Mouse (Mus musculus) kidney, adult 2 months (tissue): ENCODE measurements around the gene Myo6. TPM values are rescaled to one million over a fixed set of nuclear protein-coding genes. Genes with fewer than 3 reads are reported as not detected.

Experiments
- DNase-seq: peaks from one replicate; pipeline ENCODE4 v3.0.0; 2021
- H3K27ac ChIP-seq: fragments of 200-500 bp; 2 replicates; pipeline ENCODE4 v1.5.1; 2012; ENCODE audit warnings: low read depth, low read length, control low read depth, inconsistent platforms; ENCODE audit not compliant: insufficient read depth
- H3K27me3 ChIP-seq: fragments of 200-500 bp; replicated peaks from 2 replicates; pipeline ENCODE4 v1.6.1; 2012; ENCODE audit warnings: mild to moderate bottlenecking, moderate library complexity, low read length, inconsistent platforms; ENCODE audit not compliant: control insufficient read depth, insufficient read depth
- H3K36me3 ChIP-seq: fragments of 200-500 bp; 2 replicates; pipeline ENCODE4 v1.6.1; 2012; ENCODE audit warnings: mild to moderate bottlenecking, moderate library complexity, low read length, inconsistent platforms; ENCODE audit not compliant: control insufficient read depth, insufficient read depth
- H3K4me1 ChIP-seq: fragments of 200-500 bp; 2 replicates; pipeline ENCODE4 v1.6.1; 2011; ENCODE audit warnings: low read length; ENCODE audit not compliant: control insufficient read depth, insufficient read depth
- H3K4me3 ChIP-seq: fragments of 200-500 bp; 2 replicates; pipeline ENCODE4 v1.5.1; 2011; ENCODE audit warnings: mild to moderate bottlenecking, low read depth, low read length, control low read depth; ENCODE audit not compliant: insufficient read depth
- CTCF ChIP-seq: fragments of 200-500 bp; conservative IDR thresholded peaks from 2 replicates; pipeline ENCODE4 v1.5.1; 2011; ENCODE audit warnings: low read depth, mild to moderate bottlenecking, control low read depth, low read length, moderate library complexity, mixed read lengths; ENCODE audit not compliant: insufficient read depth, insufficient read length
- POLR2A ChIP-seq: fragments of 200-500 bp; IDR thresholded peaks from one replicate; pipeline ENCODE4 v1.6.1; 2011; ENCODE audit warnings: low read depth, low read length, control low read depth
- WGBS: fragments of 180-500 bp; shearing (Covaris S2); methylation state at CpG from one replicate; pipeline ENCODE4 v1.1.7; 2018; 5-methylcytosine and 5-hydroxymethylcytosine counted together
- polyA plus RNA-seq: library from polyadenylated mRNA; depleted of rRNA; stranded (reverse); fragments of >200 nt; gene quantifications from 2 replicates; pipeline ENCODE4 v1.2.3, GENCODE M21; 2012

Gene Myo6
- polyA plus RNA-seq, 1 experiment, result 76.4 TPM

DNA sequence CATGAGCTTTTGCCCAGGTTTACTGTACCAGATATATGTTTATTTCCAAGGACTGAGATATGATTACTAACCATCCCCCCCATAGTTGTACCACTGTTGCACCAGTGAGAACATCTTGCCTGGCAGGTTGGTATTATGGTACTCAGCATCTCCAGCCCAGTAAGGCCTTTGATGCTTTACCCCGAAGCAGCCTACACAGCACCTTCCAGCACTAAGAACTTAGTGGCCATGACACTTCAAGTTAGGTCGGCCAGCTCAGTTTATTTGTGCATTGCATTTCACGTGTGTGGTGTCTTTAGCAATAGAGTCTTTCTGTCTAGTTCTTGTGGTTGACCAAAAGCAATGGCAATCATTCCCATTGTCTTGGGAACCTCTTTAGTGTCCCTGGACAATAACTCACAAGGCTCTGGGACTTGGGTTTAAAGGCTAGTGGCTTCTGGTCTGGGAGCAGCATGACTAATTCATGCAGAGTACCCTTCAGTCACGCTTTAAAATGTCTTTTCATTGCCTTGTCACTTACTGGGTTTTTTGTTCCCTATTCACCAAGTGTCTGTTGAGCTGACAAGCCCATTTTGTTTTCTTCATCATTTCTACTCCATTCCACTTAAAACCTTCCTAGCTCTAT lies 69.1 kb downstream of the Myo6 start:
- peaks cover 1% of the 10 kb centered on the region for H3K36me3 ChIP-seq

DNA sequence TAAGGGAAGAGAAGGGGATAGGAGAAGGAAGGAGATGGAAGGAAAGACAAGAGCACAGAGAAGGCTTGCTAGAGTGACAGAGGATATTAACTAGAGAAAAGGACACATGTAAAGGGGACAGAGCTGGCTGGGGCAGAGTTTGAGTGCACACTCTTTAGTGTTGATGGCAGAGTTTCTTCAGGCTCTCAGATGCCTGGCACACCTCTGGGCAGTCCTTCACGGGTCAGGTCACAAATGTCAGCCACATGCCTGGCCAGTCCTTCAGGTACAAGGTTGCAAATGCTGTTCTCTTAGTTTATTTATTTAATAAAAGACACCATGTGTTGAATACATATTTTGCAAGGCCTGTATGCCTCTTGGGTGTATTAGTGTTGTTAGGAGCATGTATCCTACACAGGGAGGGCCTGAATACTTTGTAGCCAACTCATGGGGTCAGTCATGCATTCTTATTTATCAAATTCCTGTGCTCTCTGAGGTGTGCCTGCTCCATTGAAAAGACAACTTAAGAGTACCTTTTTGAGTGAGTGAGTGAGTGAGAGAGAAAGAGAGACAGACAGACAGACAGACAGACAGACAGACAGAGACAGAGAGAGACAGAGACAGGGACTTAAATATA lies 72.5 kb downstream of the Myo6 start:
- peak overlapping the region; percentile 96 for H3K27ac ChIP-seq
- H3K27me3 ChIP-seq, result no peaks in the 10 kb centered on the region
- H3K36me3 ChIP-seq, result peaks cover 2% of the 10 kb centered on the region; the same call in 1 of the 2 replicates
- H3K4me3 ChIP-seq, result no peak overlapping the region
- TF ChIP-seq CTCF (no peak), POLR2A (no peak)
- DNase-seq, result peak; percentile 78
- WGBS, result 28% methylated on average over 1 of the region's 1 CpGs
- peaks cover 13% of the 10 kb centered on the region for H3K4me1 ChIP-seq

More for the DNA sequence above, 69.1 kb downstream of the Myo6 start:
- DNase-seq, result no peak
- Histone ChIP-seq H3K4me3 (no peak overlapping the region), H3K4me1 (peaks cover 11% of the 10 kb centered on the region), H3K27me3 (no peaks in the 10 kb centered on the region), H3K27ac (no peak overlapping the region)
- TF ChIP-seq CTCF (no peak), POLR2A (no peak)
- WGBS, result 92% methylated on average over 4 of the region's 4 CpGs

DNA sequence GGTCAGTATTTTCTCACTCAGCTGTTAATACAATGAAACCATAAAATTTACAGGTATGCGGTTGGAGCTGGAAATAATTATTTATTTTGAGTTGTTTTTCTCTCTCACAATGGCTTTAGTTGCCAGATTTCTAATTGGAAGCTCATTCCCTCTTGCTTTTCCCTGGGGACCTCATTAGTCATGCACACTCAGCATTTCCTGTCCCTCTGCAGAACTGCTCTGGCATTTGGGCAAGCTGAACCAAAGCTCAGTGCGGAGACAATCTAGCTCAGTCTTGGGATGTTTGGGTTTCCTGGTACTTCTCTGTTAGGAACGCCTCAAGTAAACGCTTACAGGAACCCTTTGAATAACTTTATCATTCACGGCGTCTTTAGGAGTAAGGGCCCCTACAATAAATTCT lies 76.9 kb downstream of the Myo6 start:
- Histone ChIP-seq H3K4me1 (peaks cover 13% of the 10 kb centered on the region), H3K36me3 (peaks cover 7% of the 10 kb centered on the region), H3K27ac (no peak overlapping the region), H3K4me3 (no peak overlapping the region), H3K27me3 (no peaks in the 10 kb centered on the region)
- DNase-seq, result peak; percentile 75
- 54% methylated on average over 6 of the region's 6 CpGs for WGBS
- no peak for TF ChIP-seq CTCF
- TF ChIP-seq POLR2A, result no peak

DNA sequence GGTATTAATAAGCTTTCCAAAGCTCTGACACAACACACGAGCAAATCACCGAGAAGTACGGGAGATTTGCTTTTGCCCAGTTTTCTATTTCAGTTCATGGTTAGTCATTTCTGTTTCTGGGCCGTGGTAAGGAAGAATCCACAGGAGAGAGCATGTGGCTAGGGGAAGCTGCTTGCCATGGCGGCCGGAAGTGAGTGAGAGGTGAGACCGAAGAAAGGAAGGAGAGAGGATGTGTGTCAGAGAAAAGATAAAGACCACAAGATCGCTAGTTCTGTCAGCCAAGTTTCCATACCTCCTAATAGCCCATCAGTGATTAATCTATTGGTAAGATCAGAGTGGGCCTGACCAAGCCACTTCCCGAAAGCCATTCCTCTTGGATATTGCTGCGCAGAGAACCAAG lies 87.3 kb downstream of the Myo6 start:
- WGBS, result 81% methylated on average over 10 of the region's 10 CpGs
- no peak for DNase-seq
- Histone ChIP-seq H3K4me1 (no peaks in the 10 kb centered on the region), H3K4me3 (no peak overlapping the region), H3K27ac (no peak overlapping the region), H3K27me3 (no peaks in the 10 kb centered on the region), H3K36me3 (peaks cover 7% of the 10 kb centered on the region; the same call in 1 of the 2 replicates)
- TF ChIP-seq POLR2A, result no peak
- TF ChIP-seq CTCF, result no peak

DNA sequence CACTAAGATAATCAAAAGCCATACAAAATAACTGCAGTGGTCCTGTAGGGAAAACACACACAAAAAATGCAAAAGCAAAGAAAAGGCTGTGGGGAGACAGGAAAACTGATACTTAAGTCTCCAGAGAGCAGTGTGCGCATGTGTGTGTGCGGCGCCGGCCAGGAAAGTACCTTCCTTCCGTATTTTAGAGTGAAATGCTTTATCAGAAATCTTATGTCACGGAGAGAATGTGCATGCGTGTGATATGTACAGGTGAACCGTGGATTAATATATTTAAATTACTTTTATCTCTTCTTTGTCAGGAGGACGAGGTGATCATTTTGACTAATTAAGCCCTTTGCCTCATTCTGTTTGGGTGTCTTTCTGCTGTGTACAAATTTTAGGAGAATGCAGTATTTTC lies 88.4 kb downstream of the Myo6 start:
- TF ChIP-seq POLR2A, result no peak
- no peak for TF ChIP-seq CTCF
- no peaks in the 10 kb centered on the region for H3K27me3 ChIP-seq
- no peak overlapping the region for H3K27ac ChIP-seq
- no peaks in the 10 kb centered on the region; the same call in 1 of the 2 replicates for H3K4me1 ChIP-seq
- WGBS, result 89% methylated on average over 9 of the region's 9 CpGs
- DNase-seq, result no peak
- no peak overlapping the region for H3K4me3 ChIP-seq
- H3K36me3 ChIP-seq, result peaks cover 7% of the 10 kb centered on the region; the same call in 1 of the 2 replicates

DNA sequence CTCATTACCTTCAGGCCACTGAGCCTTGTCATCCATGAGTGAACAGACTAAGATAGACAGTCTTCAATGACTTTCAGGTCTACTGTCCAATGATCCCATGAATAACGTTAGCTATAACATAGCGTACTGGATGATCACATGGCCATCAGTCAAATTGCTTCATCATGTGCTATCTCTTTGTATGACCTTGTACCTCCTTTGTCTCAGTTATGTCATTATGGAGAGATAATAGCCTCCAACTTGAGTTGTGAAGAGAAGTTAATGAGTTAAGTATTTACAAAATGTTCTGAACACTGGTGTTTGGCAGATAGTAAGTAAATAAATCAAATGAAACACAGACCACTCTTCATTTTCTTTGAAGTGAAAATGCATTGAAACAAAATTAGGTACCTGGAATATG lies 91.7 kb downstream of the Myo6 start:
- H3K4me1 ChIP-seq, result no peaks in the 10 kb centered on the region; the same call in 1 of the 2 replicates
- WGBS, result 57% methylated on average over 2 of the region's 2 CpGs
- H3K27me3 ChIP-seq, result no peaks in the 10 kb centered on the region
- no peak for TF ChIP-seq POLR2A
- TF ChIP-seq CTCF, result no peak
- no peak overlapping the region for H3K27ac ChIP-seq
- no peak overlapping the region for H3K4me3 ChIP-seq
- no peak for DNase-seq
- H3K36me3 ChIP-seq, result peaks cover 9% of the 10 kb centered on the region; the same call in 1 of the 2 replicates

DNA sequence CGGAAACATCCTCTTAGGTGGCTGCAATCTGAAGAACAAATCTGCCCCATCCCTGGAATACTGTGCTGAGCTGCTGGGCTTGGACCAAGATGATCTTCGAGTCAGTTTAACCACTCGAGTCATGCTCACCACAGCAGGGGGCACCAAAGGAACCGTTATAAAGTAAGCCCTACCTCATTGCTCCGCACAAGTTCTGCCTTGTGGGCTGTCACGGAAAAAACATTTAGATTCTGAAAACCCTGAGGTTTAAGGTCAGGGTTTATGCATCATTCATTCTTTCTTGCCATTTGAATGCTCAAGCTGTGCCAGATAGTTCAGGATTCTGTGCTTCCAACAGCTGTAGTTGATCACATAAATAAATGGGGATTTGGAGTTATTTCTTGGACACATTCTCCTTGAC lies 93.6 kb downstream of the Myo6 start:
- peak; percentile 49 for DNase-seq
- 49% methylated on average over 6 of the region's 6 CpGs for WGBS

More for the DNA sequence above, 93.6 kb downstream of the Myo6 start:
- H3K36me3 ChIP-seq, result peaks cover 9% of the 10 kb centered on the region; the same call in 1 of the 2 replicates
- no peaks in the 10 kb centered on the region for H3K27me3 ChIP-seq
- TF ChIP-seq CTCF (no peak), POLR2A (no peak)
- H3K4me1 ChIP-seq, result no peaks in the 10 kb centered on the region; the same call in 1 of the 2 replicates
- no peak overlapping the region for H3K27ac ChIP-seq
- no peak overlapping the region for H3K4me3 ChIP-seq
